Mouse (Mus musculus) bone marrow macrophage, adult 2 months (primary cell): ENCODE results near the gene Il1rap.

Experiments used
- CTCF ChIP-seq: IDR thresholded peaks from 2 replicates; pipeline ENCODE4 v1.5.1; 2012; ENCODE audit warnings: low read depth, mild to moderate bottlenecking, low read length, moderate library complexity
- POLR2A ChIP-seq: IDR thresholded peaks from 2 replicates; pipeline ENCODE4 v1.6.1; 2012; ENCODE audit warnings: mild to moderate bottlenecking, low read depth, low read length, borderline replicate concordance

GRCm38 (mm10) chr16:26713538-26714316 lies 132.2 kb downstream of the Il1rap start:
- TF ChIP-seq CTCF: no peak
- no peak for TF ChIP-seq POLR2A
